Mouse (Mus musculus) heart, adult 11 months (tissue): ENCODE data around the gene Fbxw9.
A peak's percentile ranks its signal among the peaks of the same experiment; 100 is the strongest.

ENCODE experiments used
- DNase-seq: peaks from one replicate; pipeline ENCODE4 v3.0.0; 2022

Fbxw9 gene

DNA sequence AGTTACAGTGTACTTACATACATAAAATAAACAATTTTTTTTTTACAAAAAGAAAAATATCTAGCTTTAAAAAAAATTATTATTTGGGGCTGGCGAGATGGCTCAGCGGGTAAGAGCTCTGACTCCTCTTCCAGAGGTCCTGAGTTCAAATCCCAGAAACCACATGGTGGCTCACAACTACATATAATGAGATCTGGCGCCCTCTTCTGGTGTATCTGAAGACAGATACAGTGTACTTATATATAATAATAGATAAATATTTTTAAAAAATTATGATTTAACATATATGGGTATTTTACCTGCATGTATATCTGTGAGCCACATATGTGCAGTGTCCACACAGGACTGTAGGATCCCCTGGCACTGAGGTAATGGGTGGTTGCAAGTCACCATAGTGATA is 26.4 kb downstream of the Fbxw9 start:
- DNase-seq, result no peak

DNA sequence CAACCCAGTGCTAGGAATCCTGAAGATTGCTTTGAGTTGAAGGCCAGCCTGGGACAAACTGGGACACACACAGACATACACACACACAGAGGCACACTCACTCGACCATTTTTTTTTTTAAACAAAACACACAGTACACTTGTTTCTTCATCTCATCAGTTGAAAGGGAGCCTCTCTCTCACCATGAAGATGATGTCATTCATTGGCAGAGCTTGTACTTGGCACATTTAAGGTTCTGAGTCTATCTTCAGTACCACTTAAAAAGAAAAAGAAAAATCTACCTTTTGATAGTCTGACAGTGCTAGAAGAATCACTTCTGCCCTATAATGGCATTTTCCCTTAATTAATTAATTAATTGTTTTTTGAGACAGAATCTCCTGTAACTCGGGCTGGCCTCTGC is 28.9 kb downstream of the Fbxw9 start:
- no peak for DNase-seq

DNA sequence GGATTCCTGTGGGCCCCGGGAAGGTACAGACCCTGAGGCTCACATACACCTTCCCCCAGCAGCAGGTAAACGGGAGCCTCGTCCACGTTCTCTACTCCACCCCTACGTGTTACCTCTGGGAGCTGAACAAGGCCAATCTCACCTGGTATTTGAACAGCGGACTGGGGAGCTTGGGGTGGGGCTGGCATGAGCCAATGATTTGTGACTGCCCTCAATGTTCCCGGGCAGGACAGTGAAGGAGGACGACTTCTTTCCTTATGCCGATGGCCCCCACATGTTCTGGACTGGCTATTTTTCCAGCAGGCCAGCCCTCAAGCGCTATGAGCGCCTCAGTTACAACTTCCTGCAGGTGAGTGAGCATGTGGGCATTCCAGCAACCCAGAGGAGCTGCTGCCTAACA is 31.0 kb downstream of the Fbxw9 start:
- DNase-seq, result peak; percentile 58

DNA sequence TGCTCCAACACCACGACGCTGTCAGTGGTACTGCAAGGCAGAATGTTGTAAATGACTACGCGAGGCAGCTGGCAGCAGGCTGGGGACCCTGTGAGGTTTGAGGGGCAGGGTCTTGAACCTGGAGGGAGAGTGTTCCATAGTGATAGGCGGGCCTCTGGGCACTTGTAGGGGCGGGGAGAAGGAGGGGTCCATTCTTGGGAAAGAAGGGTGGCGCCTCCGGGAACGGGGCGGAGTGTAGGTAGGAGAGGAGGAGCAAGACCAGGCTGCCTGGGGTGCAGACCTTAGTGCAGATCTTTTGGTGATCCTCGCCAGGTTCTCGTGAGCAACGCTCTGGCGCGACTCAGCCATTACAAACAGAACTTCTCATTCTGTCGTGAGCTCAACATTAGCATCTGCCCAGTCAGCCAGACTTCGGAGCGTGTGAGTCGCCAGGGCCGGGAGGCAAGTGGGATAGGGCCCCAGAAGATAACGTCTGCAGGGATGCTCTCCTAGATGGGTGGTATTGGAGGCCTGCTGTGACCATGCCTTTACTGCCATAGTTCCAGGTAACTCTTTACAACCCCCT is 31.8 kb downstream of the Fbxw9 start:
- DNase-seq, result peak; percentile 85

DNA sequence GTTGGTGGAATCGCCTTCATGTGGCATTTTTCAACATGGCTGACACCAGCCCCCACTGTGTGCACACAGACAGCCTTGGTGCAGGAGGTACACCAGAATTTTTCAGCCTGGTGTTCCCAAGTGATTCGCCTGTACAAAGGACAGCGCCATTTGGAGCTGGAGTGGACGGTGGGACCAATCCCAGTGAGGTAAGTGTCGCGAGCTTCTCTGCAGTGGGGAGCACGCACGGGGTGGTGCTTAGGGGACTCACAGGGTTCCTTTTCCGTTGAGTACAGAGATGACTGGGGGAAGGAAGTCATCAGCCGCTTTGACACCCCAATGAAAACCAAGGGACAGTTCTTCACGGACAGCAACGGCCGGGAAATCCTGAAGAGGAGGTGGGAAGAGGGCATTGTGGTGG is 35.2 kb downstream of the Fbxw9 start:
- no peak for DNase-seq

DNA sequence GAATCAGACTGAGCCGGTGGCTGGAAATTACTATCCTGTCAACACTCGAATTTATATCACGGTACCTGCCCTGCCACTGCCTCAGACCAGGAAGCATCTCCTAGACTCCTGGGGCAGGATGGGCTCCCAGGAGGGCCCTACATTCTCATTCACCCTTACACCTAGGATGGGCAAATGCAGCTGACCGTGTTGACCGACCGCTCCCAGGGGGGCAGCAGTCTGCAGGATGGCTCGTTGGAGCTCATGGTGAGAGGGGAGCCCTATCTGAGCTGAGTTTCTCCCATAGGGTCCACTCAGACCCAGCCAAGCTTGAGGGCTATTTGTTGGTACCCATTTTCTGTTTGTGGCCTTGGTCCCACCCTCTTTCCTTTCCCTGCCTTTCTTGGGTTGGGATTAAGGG is 35.7 kb downstream of the Fbxw9 start:
- peak; percentile 88 for DNase-seq

DNA sequence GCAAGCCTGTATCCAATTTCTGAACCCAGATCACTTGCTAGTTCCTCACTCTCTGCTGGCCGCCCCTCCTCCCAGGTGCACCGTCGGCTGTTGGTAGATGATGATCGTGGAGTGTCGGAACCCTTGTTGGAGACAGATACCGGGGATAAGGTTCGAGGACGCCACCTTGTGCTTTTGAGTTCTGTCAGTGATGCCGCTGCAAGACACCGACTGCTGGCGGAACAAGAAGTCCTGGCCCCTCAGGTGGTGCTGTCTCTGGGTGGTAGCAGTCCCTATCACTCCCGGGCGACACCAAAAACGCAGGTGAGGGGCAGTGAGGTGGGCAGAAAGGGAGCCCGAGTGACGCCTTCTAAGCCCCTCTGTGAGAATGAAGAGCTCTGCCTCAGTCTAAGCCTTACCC is 36.3 kb downstream of the Fbxw9 start:
- DNase-seq, result peak; percentile 87

DNA sequence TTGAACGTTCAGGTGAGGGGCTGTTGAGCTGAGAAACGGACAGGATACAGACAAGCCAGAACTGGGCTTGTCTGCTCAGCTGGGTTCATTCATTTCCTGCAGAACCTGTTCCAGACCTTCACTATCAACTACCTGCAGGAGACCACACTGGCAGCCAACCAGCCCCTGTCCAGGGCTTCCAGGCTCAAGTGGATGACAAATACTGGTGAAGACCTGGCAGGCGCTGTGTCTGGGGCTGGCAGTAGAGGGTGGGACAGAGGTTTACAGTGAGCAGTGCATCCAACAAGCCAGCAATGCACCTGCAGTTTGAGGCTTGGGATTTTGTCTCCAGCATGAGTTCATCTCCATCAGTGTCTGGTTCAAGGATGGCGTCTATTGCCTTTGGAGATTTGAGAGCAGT is 37.0 kb downstream of the Fbxw9 start:
- peak; percentile 82 for DNase-seq

DNA sequence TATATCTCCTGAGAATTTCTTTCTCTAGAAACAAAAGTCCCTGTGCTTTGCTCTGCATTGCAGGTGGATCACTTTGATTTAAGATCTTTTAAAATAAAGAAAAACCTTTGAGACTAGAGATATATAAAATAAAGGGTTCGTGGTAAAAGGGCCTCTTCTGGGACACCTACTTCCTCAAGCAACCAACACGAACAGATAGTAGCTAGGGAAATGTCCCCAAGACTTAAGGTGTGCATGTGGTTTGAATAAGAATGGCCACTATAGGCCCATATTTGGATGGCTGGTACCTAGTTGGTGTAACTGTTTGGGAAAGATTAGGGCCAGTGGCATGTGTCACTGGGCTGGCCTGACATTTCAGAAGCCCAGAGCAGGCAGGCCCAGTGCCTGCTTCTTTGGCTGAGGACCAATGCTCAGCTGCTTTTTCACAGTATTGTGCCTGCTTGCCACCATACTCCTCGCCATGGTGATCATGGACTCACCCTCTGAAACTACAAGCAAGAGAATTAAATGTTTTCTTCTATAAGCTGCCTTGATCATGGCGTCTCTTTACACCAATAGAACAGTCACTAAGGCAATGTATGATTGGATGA is 40.3 kb downstream of the Fbxw9 start:
- DNase-seq, result peak; percentile 71

DNA sequence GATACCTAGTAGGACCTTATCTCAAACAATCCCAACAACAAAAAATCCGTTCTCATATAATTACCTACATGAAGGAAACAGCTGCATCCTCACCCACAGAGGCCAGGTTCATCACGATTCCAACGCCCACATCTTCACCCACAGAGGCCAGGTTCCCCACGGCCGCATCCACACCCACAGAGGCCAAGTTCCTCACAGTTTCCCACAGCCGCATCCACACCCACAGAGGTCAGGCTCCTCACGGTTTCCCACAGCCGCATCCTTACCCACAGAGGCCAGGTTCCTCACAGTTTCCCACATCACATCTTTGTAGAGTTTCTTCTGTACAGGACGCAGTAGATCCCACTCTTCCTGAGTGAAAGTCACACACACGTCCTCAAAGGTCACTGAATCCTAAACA is 53.4 kb downstream of the Fbxw9 start:
- peak; percentile 75 for DNase-seq

DNA sequence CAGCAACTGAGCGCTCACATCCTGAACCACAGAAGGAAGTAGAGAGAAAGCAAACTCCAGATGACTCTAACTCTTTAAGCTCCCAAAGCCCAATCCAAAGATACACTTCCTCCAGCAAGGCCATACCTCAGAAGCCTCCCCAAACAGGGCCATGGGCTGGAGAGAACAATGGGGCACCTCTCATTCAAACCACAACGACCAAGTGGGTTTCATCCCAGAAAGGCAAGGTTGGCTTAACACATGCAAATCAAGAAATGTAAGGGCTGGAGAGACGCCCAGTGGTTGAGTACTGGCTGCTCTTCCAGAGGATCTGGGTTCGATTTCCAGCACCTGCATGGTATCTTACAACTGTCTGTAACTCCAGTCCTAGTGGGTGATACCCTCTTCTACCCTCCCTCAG is 55.6 kb downstream of the Fbxw9 start:
- peak; percentile 40 for DNase-seq
